8 mouse cellular contexts compared by ENCODE assay signal in genomic region chr11:77214755-77215154, GRCm38 (mm10). TPM values are rescaled to one million over a fixed set of nuclear protein-coding genes. Genes with fewer than 3 reads are reported as not detected.
DNase-seq lines count a peak whose midpoint lies in the region; ATAC-seq and TF ChIP-seq lines count a peak whose summit lies in the region.

No protein-coding gene starts in this region.

- TF ChIP-seq CTCF in liver, adult 2 months (IDR thresholded peaks at IDR 0.05; ENCODE audit: low read depth, low read length), result peak; percentile 19; the same call in 1 of the 2 replicates

- no peaks in the 10 kb centered on the region for H3K27me3 ChIP-seq in embryonic facial prominence, embryonic 14.5 days (replicated peaks; ENCODE audit: control insufficient read depth, insufficient read depth, low read length)
- no peaks in the 10 kb centered on the region for H3K27me3 ChIP-seq in liver, adult 2 months (ENCODE audit: control insufficient read depth, insufficient read depth, low read length)

- ATAC-seq in embryonic facial prominence, embryonic 14.5 days (ENCODE audit: low read depth), result peak; percentile 88
- ATAC-seq in monocyte, adult 5-6 weeks (replicated peaks; ENCODE audit: insufficient number of reproducible peaks, low FRiP score, low TSS enrichment, poor library complexity, severe bottlenecking), result peak; percentile 77

- H3K27ac ChIP-seq in embryonic facial prominence, embryonic 14.5 days (replicated peaks; ENCODE audit: low read depth, low read length), result 0 out of 2 replicates have a peak overlapping the region, but pooled peaks have one; percentile 85
- H3K27ac ChIP-seq in liver, adult 2 months (replicated peaks; ENCODE audit: insufficient read depth, low read depth, low read length), result no peak overlapping the region

- no peak for TF ChIP-seq POLR2A in liver, adult 2 months (IDR thresholded peaks at IDR 0.05; ENCODE audit: extremely low read depth, insufficient read depth, low read length)

- H3K4me1 ChIP-seq in embryonic facial prominence, embryonic 14.5 days (ENCODE audit: control insufficient read depth, insufficient read depth, low read length), result peaks cover 11% of the 10 kb centered on the region; the same call in 1 of the 2 replicates
- H3K4me1 ChIP-seq in liver, adult 2 months (ENCODE audit: control insufficient read depth, insufficient read depth, low read length), result peaks cover 6% of the 10 kb centered on the region; the same call in 1 of the 2 replicates

- H3K9me3 ChIP-seq in embryonic facial prominence, embryonic 14.5 days (ENCODE audit: control insufficient read depth, low read length), result no peaks in the 10 kb centered on the region

- no peaks in the 10 kb centered on the region for H3K36me3 ChIP-seq in embryonic facial prominence, embryonic 14.5 days (ENCODE audit: control insufficient read depth, insufficient read depth, low read length)
- H3K36me3 ChIP-seq in liver, adult 2 months (ENCODE audit: control insufficient read depth, insufficient read depth, low read length), result no peaks in the 10 kb centered on the region

- WGBS in embryonic facial prominence, embryonic 14.5 days, result 5% methylated on average over 1 of the region's 1 CpGs
- whole genome bisulfite sequencing in liver, adult 2 months, result 0% methylated on average over 1 of the region's 1 CpGs

- H3K79me2 ChIP-seq in liver, adult 2 months (ENCODE audit: control insufficient read depth, insufficient read depth, low read length), result no peaks in the 10 kb centered on the region; the same call in 1 of the 2 replicates

- DNase-seq in CD4-positive helper T cell, adult 2 months (ENCODE audit: low read depth, low spot score), result peak; percentile 81
- peak; percentile 69 for DNase-seq in adrenal gland, postnatal 10 days
- peak; percentile 93 for DNase-seq in embryonic facial prominence, embryonic 14.5 days (ENCODE audit: low spot score)
- peak; percentile 68 for DNase-seq in heart, adult 8-10 months (ENCODE audit: low spot score)
- peak; percentile 87 for DNase-seq in kidney, adult 9 months
- peak; percentile 61 for DNase-seq in liver, adult 2 months (ENCODE audit: extremely low read depth, low read depth, low spot score)
- DNase-seq in spleen, postnatal 14 days (ENCODE audit: low spot score in 2 of 2), result peak; percentile 20 to 45

- H3K4me3 ChIP-seq in embryonic facial prominence, embryonic 14.5 days (ENCODE audit: low read depth, low read length), result no peak overlapping the region; the same call in 1 of the 2 replicates
- H3K4me3 ChIP-seq in liver, adult 2 months (ENCODE audit: insufficient read depth, low read depth, low read length), result no peak overlapping the region

- peak overlapping the region; percentile 89; the same call in 1 of the 2 replicates for H3K4me2 ChIP-seq in embryonic facial prominence, embryonic 14.5 days (ENCODE audit: low read depth, low read length)

- H3K9ac ChIP-seq in embryonic facial prominence, embryonic 14.5 days (ENCODE audit: low read depth, low read length), result no peak overlapping the region
- H3K9ac ChIP-seq in liver, adult 2 months (ENCODE audit: low read depth, low read length), result no peak overlapping the region

RNA-seq across cellular contexts. Expression of gene Ssh2, which starts 1.3 kb away (rescaled TPM):
- 10 to 100 TPM; 32.6 to 38.0 TPM for total RNA-seq in adrenal gland, postnatal 10 days (2021)
- polyA plus RNA-seq in embryonic facial prominence, embryonic 14.5 days (2014; fragmentation: Nextera tagmentation; extraction: Ambion mirVana), result 11.3 and 11.9 TPM in 2 replicates
- total RNA-seq in heart, adult 8-10 months (2022), result 10 to 100 TPM; 64.4 to 77.0 (median 70.7) TPM
- total RNA-seq in liver, adult 2 months (2014; rRNA removed), result 19.8 and 20.1 TPM in 2 replicates
- 3.4 and 3.7 TPM in 2 replicates for polyA plus RNA-seq in liver, adult 2 months (2012; rRNA removed)
- total RNA-seq in monocyte, adult 5-6 weeks (2017), result 254 to 316 TPM (median 254 TPM) in 3 replicates

RNA-seq across cellular contexts. Expression of gene Efcab5, which starts 26.0 kb away (rescaled TPM):
- under 1 TPM; 0.18 to 0.60 TPM for total RNA-seq in adrenal gland, postnatal 10 days (2021)
- 0.20 and 0.50 TPM in 2 replicates for polyA plus RNA-seq in embryonic facial prominence, embryonic 14.5 days (2014; fragmentation: Nextera tagmentation; extraction: Ambion mirVana)
- total RNA-seq in heart, adult 8-10 months (2022), result under 1 TPM; 0.14 to 0.75 (median 0.20) TPM
- total RNA-seq in liver, adult 2 months (2014; rRNA removed), result 0.07 and 0.09 TPM in 2 replicates
- not detected in 2 replicates for polyA plus RNA-seq in liver, adult 2 months (2012; rRNA removed)
- total RNA-seq in monocyte, adult 5-6 weeks (2017), result 2.4 to 5.0 TPM (median 3.9 TPM) in 3 replicates

Comparison
In these comparisons a context has a peak if more than half of its experiments do, and no peak if none do; other contexts are left out.
1. DNase-seq: peak in every context shown above with its lines; median percentile 93 in embryonic facial prominence, embryonic 14.5 days; 87 in kidney, adult 9 months; 81 in CD4-positive helper T cell, adult 2 months; 69 in adrenal gland, postnatal 10 days; 68 in heart, adult 8-10 months; 61 in liver, adult 2 months; 32 in spleen, postnatal 14 days.